Mouse (Mus musculus): ENCODE data around the gene Brsk2. TPM values are rescaled to one million over a fixed set of nuclear protein-coding genes. Genes with fewer than 3 reads are reported as not detected.

Gene Brsk2
- polyA plus RNA-seq, 1 experiment from 2014 or later, result 0.49 TPM

- Histone ChIP-seq H3K9me3 (ENCODE audit: control insufficient read depth, low read length) (no peaks in the 10 kb centered on the region), H3K4me2 (ENCODE audit: low read depth, severe bottlenecking) (no peak overlapping the region), H3K4me3 (ENCODE audit: low read depth, low read length) (no peak overlapping the region), H3K36me3 (ENCODE audit: control insufficient read depth, insufficient read depth, low read length) (no peaks in the 10 kb centered on the region), H3K9ac (ENCODE audit: low read length) (no peak overlapping the region), H3K4me1 (ENCODE audit: control insufficient read depth, insufficient read depth, low read length) (no peaks in the 10 kb centered on the region), H3K27ac (replicated peaks; ENCODE audit: low read depth, low read length) (no peak overlapping the region), H3K27me3 (ENCODE audit: control insufficient read depth, insufficient read depth, low read length) (no peaks in the 10 kb centered on the region)
- WGBS, result 10% methylated on average over 7 of the region's 7 CpGs
- DNase-seq (ENCODE audit: low spot score), result peak; percentile 89
- no peak for ATAC-seq (ENCODE audit: insufficient number of reproducible peaks, low FRiP score, low TSS enrichment, low read depth)
Observed at GRCm38 (mm10) chr7:141924917-141925316, 24.6 kb upstream of the Brsk2 start.

GRCm38 (mm10) chr7:141928642-141929041 is 20.9 kb upstream of the Brsk2 start:
- no peaks in the 10 kb centered on the region for H3K4me1 ChIP-seq (ENCODE audit: control insufficient read depth, insufficient read depth, low read length)
- no peaks in the 10 kb centered on the region for H3K9me3 ChIP-seq (ENCODE audit: control insufficient read depth, low read length)
- H3K9ac ChIP-seq (ENCODE audit: low read length), result no peak overlapping the region
- no peak overlapping the region for H3K4me2 ChIP-seq (ENCODE audit: low read depth, severe bottlenecking)
- WGBS, result 85% methylated on average over 10 of the region's 10 CpGs
- DNase-seq (ENCODE audit: low spot score) (no peak), ATAC-seq (ENCODE audit: insufficient number of reproducible peaks, low FRiP score, low TSS enrichment, low read depth) (no peak)
- no peaks in the 10 kb centered on the region for H3K36me3 ChIP-seq (ENCODE audit: control insufficient read depth, insufficient read depth, low read length)
- H3K27ac ChIP-seq (replicated peaks; ENCODE audit: low read depth, low read length), result no peak overlapping the region
- no peaks in the 10 kb centered on the region for H3K27me3 ChIP-seq (ENCODE audit: control insufficient read depth, insufficient read depth, low read length)
- no peak overlapping the region for H3K4me3 ChIP-seq (ENCODE audit: low read depth, low read length)

- Histone ChIP-seq H3K4me3 (ENCODE audit: low read depth, low read length) (no peak overlapping the region), H3K27ac (replicated peaks; ENCODE audit: low read depth, low read length) (no peak overlapping the region), H3K4me1 (ENCODE audit: control insufficient read depth, insufficient read depth, low read length) (no peaks in the 10 kb centered on the region), H3K9me3 (ENCODE audit: control insufficient read depth, low read length) (no peaks in the 10 kb centered on the region), H3K4me2 (ENCODE audit: low read depth, severe bottlenecking) (no peak overlapping the region), H3K27me3 (ENCODE audit: control insufficient read depth, insufficient read depth, low read length) (no peaks in the 10 kb centered on the region), H3K36me3 (ENCODE audit: control insufficient read depth, insufficient read depth, low read length) (no peaks in the 10 kb centered on the region), H3K9ac (ENCODE audit: low read length) (no peak overlapping the region)
- ATAC-seq (ENCODE audit: insufficient number of reproducible peaks, low FRiP score, low TSS enrichment, low read depth) (no peak), DNase-seq (ENCODE audit: low spot score) (no peak)
- 72% methylated on average over 7 of the region's 7 CpGs for WGBS
Observed at GRCm38 (mm10) chr7:141934128-141934898, 15.2 kb upstream of the Brsk2 start.

- H3K27ac ChIP-seq (replicated peaks; ENCODE audit: low read depth, low read length), result no peak overlapping the region
- WGBS, result 90% methylated on average over 6 of the region's 6 CpGs
- no peaks in the 10 kb centered on the region for H3K4me1 ChIP-seq (ENCODE audit: control insufficient read depth, insufficient read depth, low read length)
- H3K9ac ChIP-seq (ENCODE audit: low read length), result no peak overlapping the region
- no peak for ATAC-seq (ENCODE audit: insufficient number of reproducible peaks, low FRiP score, low TSS enrichment, low read depth)
- H3K4me2 ChIP-seq (ENCODE audit: low read depth, severe bottlenecking), result no peak overlapping the region
- no peak for DNase-seq (ENCODE audit: low spot score)
- H3K4me3 ChIP-seq (ENCODE audit: low read depth, low read length), result no peak overlapping the region
- no peaks in the 10 kb centered on the region for H3K27me3 ChIP-seq (ENCODE audit: control insufficient read depth, insufficient read depth, low read length)
- H3K36me3 ChIP-seq (ENCODE audit: control insufficient read depth, insufficient read depth, low read length), result no peaks in the 10 kb centered on the region
- no peaks in the 10 kb centered on the region for H3K9me3 ChIP-seq (ENCODE audit: control insufficient read depth, low read length)
Observed at GRCm38 (mm10) chr7:141934951-141935350, 14.6 kb upstream of the Brsk2 start.

- Histone ChIP-seq H3K4me3 (ENCODE audit: low read depth, low read length) (no peak overlapping the region), H3K27me3 (ENCODE audit: control insufficient read depth, insufficient read depth, low read length) (peaks cover 13% of the 10 kb centered on the region), H3K4me2 (ENCODE audit: low read depth, severe bottlenecking) (no peak overlapping the region), H3K27ac (replicated peaks; ENCODE audit: low read depth, low read length) (no peak overlapping the region), H3K9ac (ENCODE audit: low read length) (no peak overlapping the region), H3K9me3 (ENCODE audit: control insufficient read depth, low read length) (no peaks in the 10 kb centered on the region), H3K36me3 (ENCODE audit: control insufficient read depth, insufficient read depth, low read length) (no peaks in the 10 kb centered on the region), H3K4me1 (ENCODE audit: control insufficient read depth, insufficient read depth, low read length) (no peaks in the 10 kb centered on the region)
- 86% methylated on average over 5 of the region's 5 CpGs for WGBS
- ATAC-seq (ENCODE audit: insufficient number of reproducible peaks, low FRiP score, low TSS enrichment, low read depth) (no peak), DNase-seq (ENCODE audit: low spot score) (no peak)
Observed at GRCm38 (mm10) chr7:141943444-141943843, 6.1 kb upstream of the Brsk2 start.

GRCm38 (mm10) chr7:141945927-141946326 is 3.6 kb upstream of the Brsk2 start:
- 33% methylated on average over 7 of the region's 7 CpGs for WGBS
- H3K36me3 ChIP-seq (ENCODE audit: control insufficient read depth, insufficient read depth, low read length), result no peaks in the 10 kb centered on the region
- H3K4me2 ChIP-seq (ENCODE audit: low read depth, severe bottlenecking), result no peak overlapping the region
- 0 out of 2 replicates have a peak, but pooled peaks cover 5% of the 10 kb centered on the region for H3K4me1 ChIP-seq (ENCODE audit: control insufficient read depth, insufficient read depth, low read length)
- ATAC-seq (ENCODE audit: insufficient number of reproducible peaks, low FRiP score, low TSS enrichment, low read depth) (no peak), DNase-seq (ENCODE audit: low spot score) (no peak)
- H3K9me3 ChIP-seq (ENCODE audit: control insufficient read depth, low read length), result no peaks in the 10 kb centered on the region
- no peak overlapping the region for H3K4me3 ChIP-seq (ENCODE audit: low read depth, low read length)
- H3K27ac ChIP-seq (replicated peaks; ENCODE audit: low read depth, low read length), result no peak overlapping the region
- H3K9ac ChIP-seq (ENCODE audit: low read length), result no peak overlapping the region
- H3K27me3 ChIP-seq (ENCODE audit: control insufficient read depth, insufficient read depth, low read length), result peaks cover 36% of the 10 kb centered on the region

- H3K27me3 ChIP-seq (ENCODE audit: control insufficient read depth, insufficient read depth, low read length), result peaks cover 50% of the 10 kb centered on the region
- no peak overlapping the region for H3K9ac ChIP-seq (ENCODE audit: low read length)
- H3K4me3 ChIP-seq (ENCODE audit: low read depth, low read length), result no peak overlapping the region
- H3K27ac ChIP-seq (replicated peaks; ENCODE audit: low read depth, low read length), result no peak overlapping the region
- H3K9me3 ChIP-seq (ENCODE audit: control insufficient read depth, low read length), result no peaks in the 10 kb centered on the region
- no peak for ATAC-seq (ENCODE audit: insufficient number of reproducible peaks, low FRiP score, low TSS enrichment, low read depth)
- no peak for DNase-seq (ENCODE audit: low spot score)
- H3K4me2 ChIP-seq (ENCODE audit: low read depth, severe bottlenecking), result no peak overlapping the region
- H3K4me1 ChIP-seq (ENCODE audit: control insufficient read depth, insufficient read depth, low read length), result 0 out of 2 replicates have a peak, but pooled peaks cover 5% of the 10 kb centered on the region
- no peaks in the 10 kb centered on the region for H3K36me3 ChIP-seq (ENCODE audit: control insufficient read depth, insufficient read depth, low read length)
Observed at GRCm38 (mm10) chr7:141947512-141947911, 2.0 kb upstream of the Brsk2 start.

- no peaks in the 10 kb centered on the region for H3K36me3 ChIP-seq (ENCODE audit: control insufficient read depth, insufficient read depth, low read length)
- no peak overlapping the region for H3K27ac ChIP-seq (replicated peaks; ENCODE audit: low read depth, low read length)
- no peak for DNase-seq (ENCODE audit: low spot score)
- H3K4me2 ChIP-seq (ENCODE audit: low read depth, severe bottlenecking), result no peak overlapping the region
- 0 out of 2 replicates have a peak, but pooled peaks cover 5% of the 10 kb centered on the region for H3K4me1 ChIP-seq (ENCODE audit: control insufficient read depth, insufficient read depth, low read length)
- no peaks in the 10 kb centered on the region for H3K9me3 ChIP-seq (ENCODE audit: control insufficient read depth, low read length)
- ATAC-seq (ENCODE audit: insufficient number of reproducible peaks, low FRiP score, low TSS enrichment, low read depth), result no peak
- no peak overlapping the region for H3K9ac ChIP-seq (ENCODE audit: low read length)
- peaks cover 53% of the 10 kb centered on the region for H3K27me3 ChIP-seq (ENCODE audit: control insufficient read depth, insufficient read depth, low read length)
- WGBS, result 88% methylated on average over 1 of the region's 1 CpGs
- H3K4me3 ChIP-seq (ENCODE audit: low read depth, low read length), result no peak overlapping the region
Observed at GRCm38 (mm10) chr7:141948045-141948444, 1.5 kb upstream of the Brsk2 start.

- peak overlapping the region; percentile 35 for H3K4me3 ChIP-seq (ENCODE audit: low read depth, low read length)
- DNase-seq (ENCODE audit: low spot score) (no peak), ATAC-seq (ENCODE audit: insufficient number of reproducible peaks, low FRiP score, low TSS enrichment, low read depth) (0 out of 2 replicates have a peak, but pooled peaks have one; percentile 19)
- H3K4me2 ChIP-seq (ENCODE audit: low read depth, severe bottlenecking), result peak overlapping the region; percentile 86
- peak overlapping the region; percentile 43; the same call in 1 of the 2 replicates for H3K9ac ChIP-seq (ENCODE audit: low read length)
- no peaks in the 10 kb centered on the region for H3K9me3 ChIP-seq (ENCODE audit: control insufficient read depth, low read length)
- peaks cover 53% of the 10 kb centered on the region for H3K27me3 ChIP-seq (ENCODE audit: control insufficient read depth, insufficient read depth, low read length)
- 1% methylated on average over 38 of the region's 54 CpGs for WGBS
- 0 out of 2 replicates have a peak, but pooled peaks cover 5% of the 10 kb centered on the region for H3K4me1 ChIP-seq (ENCODE audit: control insufficient read depth, insufficient read depth, low read length)
- no peak overlapping the region for H3K27ac ChIP-seq (replicated peaks; ENCODE audit: low read depth, low read length)
- H3K36me3 ChIP-seq (ENCODE audit: control insufficient read depth, insufficient read depth, low read length), result no peaks in the 10 kb centered on the region
Observed at GRCm38 (mm10) chr7:141949799-141950103, 200 bp downstream of the Brsk2 start.

All from limb, embryonic 11.5 days (tissue).